Mouse (Mus musculus): ENCODE data around the gene Spdya. TPM values are rescaled to one million over a fixed set of nuclear protein-coding genes. Genes with fewer than 3 reads are reported as not detected.
"Not testable (repeated sequence)": the region's sequence is repeated elsewhere in the genome, so short reads cannot be mapped to it uniquely, and the experiment has no call there.

Gene Spdya
- polyA plus RNA-seq (2015; fragmentation: Nextera tagmentation; extraction: Ambion mirVana), result 0.42 and 0.46 TPM in 2 replicates

DNA sequence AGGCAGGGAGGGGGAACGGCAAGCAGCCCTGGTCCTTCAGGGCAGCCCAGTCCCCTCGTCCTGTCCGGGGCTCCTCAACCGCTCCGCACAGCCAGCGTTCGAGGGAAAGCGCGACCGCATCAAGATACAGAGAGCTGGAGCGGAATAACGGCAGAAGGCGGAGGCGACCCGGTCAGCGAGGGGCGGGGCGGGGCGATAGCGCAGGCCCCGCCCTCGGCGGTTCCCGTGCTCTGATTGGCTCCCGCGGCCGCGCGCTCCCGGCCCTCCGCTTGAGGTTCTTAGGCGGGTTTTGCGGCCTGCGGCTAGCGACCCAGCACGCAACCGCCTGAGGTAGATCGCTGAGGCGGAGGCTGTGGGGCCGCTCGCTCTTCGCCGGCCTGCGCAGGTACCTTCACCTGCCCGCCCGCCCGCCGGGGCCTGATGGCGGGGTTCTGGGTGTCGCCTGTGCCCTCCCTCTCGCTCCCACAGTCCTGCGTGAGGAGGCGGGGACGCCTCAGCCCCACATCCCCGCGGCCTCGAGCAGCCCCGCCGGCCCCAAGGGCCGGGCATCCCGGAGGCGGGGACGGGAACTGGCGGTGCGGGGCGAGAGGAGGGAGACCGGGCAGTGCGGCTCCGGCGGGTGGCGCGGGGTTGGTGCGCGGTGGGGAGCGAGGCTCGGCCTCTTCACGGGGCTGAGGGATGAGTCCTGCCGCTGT lies at the start of gene Spdya:
Gene Spdya (plus strand): TSS at position 305 of the 695 bp plus-strand sequence.
- Histone ChIP-seq H3K27me3 (replicated peaks; ENCODE audit: insufficient read depth, low read length) (no peaks in the 10 kb centered on the region; the same call in 1 of the 2 replicates), H3K9me3 (ENCODE audit: low read length) (no peaks in the 10 kb centered on the region), H3K4me2 (replicated peaks; ENCODE audit: low read depth, low read length) (peak within 1 kb of the TSS; percentile 100), H3K4me3 (ENCODE audit: low read depth, low read length) (peak within 1 kb of the TSS; percentile 66), H3K36me3 (ENCODE audit: insufficient read depth, low read length) (no peaks in the 10 kb centered on the region), H3K9ac (replicated peaks; ENCODE audit: low read depth) (peak within 1 kb of the TSS; percentile 36; the same call in 1 of the 2 replicates), H3K4me1 (ENCODE audit: insufficient read depth, low read depth, low read length) (no peaks in the 10 kb centered on the region; the same call in 1 of the 2 replicates), H3K27ac (ENCODE audit: low read length) (no peak within 1 kb of the TSS)
- ATAC-seq, result peak; percentile 99
- TF ChIP-seq EP300 (IDR thresholded peaks at IDR 0.05), result no peak
- no peak for TF ChIP-seq CTCF (IDR thresholded peaks at IDR 0.05)
- DNase-seq (ENCODE audit: low spot score), result peak; percentile 94
- 2% methylated on average over 42 of the region's 78 CpGs for WGBS

DNA sequence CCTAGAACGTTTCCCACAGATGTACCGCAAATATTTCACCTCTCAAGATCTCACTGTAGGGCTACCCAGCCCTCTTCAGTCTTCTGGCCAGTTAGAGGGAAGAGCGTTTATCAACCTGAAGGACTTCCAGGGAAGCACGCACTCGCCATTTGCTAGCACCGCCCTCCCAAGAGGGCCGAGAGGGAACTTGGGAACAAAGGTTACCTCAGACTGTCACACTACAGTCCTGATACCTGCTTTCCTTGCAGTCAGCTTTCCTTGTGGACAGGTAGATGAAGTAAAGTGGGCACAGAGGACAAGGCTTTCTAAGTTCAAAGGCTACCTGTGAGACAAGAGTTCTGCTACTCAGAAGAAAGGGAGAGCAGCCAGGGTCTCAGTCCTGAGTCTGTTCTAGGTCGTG lies 45.0 kb upstream of the Spdya start:
- Histone ChIP-seq H3K9me3 (ENCODE audit: low read length) (no peaks in the 10 kb centered on the region), H3K4me2 (replicated peaks; ENCODE audit: low read depth, low read length) (no peak overlapping the region), H3K27me3 (replicated peaks; ENCODE audit: insufficient read depth, low read length) (no peaks in the 10 kb centered on the region), H3K4me3 (ENCODE audit: low read depth, low read length) (no peak overlapping the region), H3K9ac (replicated peaks; ENCODE audit: low read depth) (no peak overlapping the region), H3K27ac (ENCODE audit: low read length) (no peak overlapping the region), H3K36me3 (ENCODE audit: insufficient read depth, low read length) (no peaks in the 10 kb centered on the region), H3K4me1 (ENCODE audit: insufficient read depth, low read depth, low read length) (no peaks in the 10 kb centered on the region)
- no peak for ATAC-seq
- TF ChIP-seq CTCF (IDR thresholded peaks at IDR 0.05) (no peak), EP300 (IDR thresholded peaks at IDR 0.05) (no peak)
- 77% methylated on average over 8 of the region's 8 CpGs for WGBS
- no peak for DNase-seq (ENCODE audit: low spot score)

DNA sequence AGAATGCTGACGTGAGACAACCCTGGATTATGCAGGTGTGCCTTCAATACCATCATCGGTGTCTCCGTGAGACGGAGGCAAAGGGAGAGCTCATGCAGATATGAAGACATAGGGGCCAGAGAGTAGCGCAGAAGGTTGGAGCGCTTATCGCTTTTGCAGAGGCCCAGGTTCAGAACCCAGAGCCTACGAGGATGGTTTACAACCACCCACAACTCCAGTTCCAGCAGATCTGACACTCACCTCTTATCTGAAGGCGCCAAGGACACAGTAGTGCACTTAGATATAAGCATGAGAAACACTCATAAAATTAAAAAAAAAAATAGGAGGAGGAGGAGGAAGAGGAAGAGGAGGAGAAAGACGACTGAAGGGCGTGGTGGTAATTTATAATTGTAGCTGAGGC lies 41.6 kb upstream of the Spdya start:
- WGBS, result 93% methylated on average over 11 of the region's 11 CpGs
- Histone ChIP-seq H3K27me3 (replicated peaks; ENCODE audit: insufficient read depth, low read length) (no peaks in the 10 kb centered on the region), H3K36me3 (ENCODE audit: insufficient read depth, low read length) (no peaks in the 10 kb centered on the region)

DNA sequence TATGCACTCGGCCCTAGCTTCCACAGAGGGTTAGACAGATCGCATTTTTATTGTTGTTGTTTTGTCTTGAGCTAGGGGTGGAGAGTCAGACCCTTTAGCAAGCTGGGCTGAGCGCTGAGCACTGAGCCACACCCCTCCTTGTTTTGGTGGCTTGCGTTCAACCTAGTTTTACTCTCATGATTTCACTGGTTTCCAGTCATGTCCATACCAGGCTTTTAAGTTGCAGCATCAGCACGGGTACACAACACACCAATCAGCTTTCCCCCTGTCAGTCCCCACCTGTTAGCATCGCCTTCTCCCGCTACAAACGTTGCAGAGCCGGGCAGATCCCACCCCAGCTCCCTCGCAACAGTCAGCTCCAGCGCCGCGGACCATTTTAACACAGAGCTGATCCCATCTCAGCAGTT lies 25.6 kb upstream of the Spdya start:
- DNase-seq (ENCODE audit: low spot score) (peak; percentile 6), ATAC-seq (peak; percentile 0; the same call in 1 of the 2 replicates)
- no peaks in the 10 kb centered on the region for H3K9me3 ChIP-seq (ENCODE audit: low read length)
- H3K27ac ChIP-seq (ENCODE audit: low read length), result no peak overlapping the region
- no peaks in the 10 kb centered on the region for H3K27me3 ChIP-seq (replicated peaks; ENCODE audit: insufficient read depth, low read length)
- WGBS, result 0% methylated on average over 13 of the region's 13 CpGs
- H3K4me2 ChIP-seq (replicated peaks; ENCODE audit: low read depth, low read length), result peak overlapping the region; percentile 83
- H3K9ac ChIP-seq (replicated peaks; ENCODE audit: low read depth), result peak overlapping the region; percentile 47; the same call in 1 of the 2 replicates
- no peaks in the 10 kb centered on the region for H3K4me1 ChIP-seq (ENCODE audit: insufficient read depth, low read depth, low read length)
- TF ChIP-seq EP300 (IDR thresholded peaks at IDR 0.05) (no peak), CTCF (IDR thresholded peaks at IDR 0.05) (no peak)
- no peaks in the 10 kb centered on the region for H3K36me3 ChIP-seq (ENCODE audit: insufficient read depth, low read length)
- peak overlapping the region; percentile 41 for H3K4me3 ChIP-seq (ENCODE audit: low read depth, low read length)

More for the DNA sequence above, 41.6 kb upstream of the Spdya start:
- TF ChIP-seq EP300 (IDR thresholded peaks at IDR 0.05), result no peak
- no peak for TF ChIP-seq CTCF (IDR thresholded peaks at IDR 0.05)
- Histone ChIP-seq H3K4me2 (replicated peaks; ENCODE audit: low read depth, low read length) (no peak overlapping the region), H3K9ac (replicated peaks; ENCODE audit: low read depth) (no peak overlapping the region), H3K4me3 (ENCODE audit: low read depth, low read length) (no peak overlapping the region), H3K4me1 (ENCODE audit: insufficient read depth, low read depth, low read length) (no peaks in the 10 kb centered on the region), H3K27ac (ENCODE audit: low read length) (no peak overlapping the region), H3K9me3 (ENCODE audit: low read length) (no peaks in the 10 kb centered on the region)
- ATAC-seq (no peak), DNase-seq (ENCODE audit: low spot score) (no peak)

DNA sequence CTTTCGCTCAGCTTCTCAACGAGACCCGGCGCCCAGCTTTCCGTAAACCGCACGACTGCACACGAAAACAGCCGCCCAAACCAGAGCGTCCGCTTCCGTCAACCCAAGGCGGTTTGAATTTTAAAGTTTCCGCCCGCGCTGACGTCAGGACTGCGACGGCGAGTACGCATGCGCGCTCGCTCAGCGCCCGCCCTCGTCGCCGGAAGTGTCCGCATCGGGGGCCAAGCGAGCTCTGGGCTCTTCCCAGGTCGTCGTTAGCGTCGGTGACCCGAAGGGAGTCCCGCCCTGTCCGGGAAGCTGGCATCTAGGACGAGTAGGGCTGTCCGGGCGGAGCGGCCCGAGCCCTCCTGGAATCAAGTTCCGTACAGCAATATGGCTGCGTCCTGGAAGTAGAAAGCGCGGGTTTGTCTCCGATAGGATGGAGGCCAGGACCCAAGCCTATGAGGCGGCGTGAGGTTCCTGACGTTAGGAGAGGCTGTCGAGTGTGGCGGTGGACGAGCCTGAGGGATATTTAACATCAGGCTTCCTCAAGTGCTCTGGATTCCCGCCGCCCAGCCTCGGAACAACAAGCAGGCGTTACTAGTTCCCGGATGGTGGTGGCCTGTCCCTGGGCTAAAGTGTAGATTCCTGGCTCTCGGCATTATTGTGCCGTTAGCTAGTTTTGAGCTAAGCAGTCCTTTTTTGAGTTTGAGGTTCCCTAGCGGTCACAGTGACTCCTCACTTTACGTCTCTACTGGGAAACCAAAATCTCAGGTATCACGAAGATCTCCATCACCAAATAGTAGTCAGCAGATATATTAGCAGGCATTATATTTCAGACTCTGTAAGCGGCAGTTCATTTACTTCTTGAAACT lies 24.9 kb upstream of the Spdya start, which contains the start of gene Ndc80:
Gene Ndc80 (minus strand): TSS at position 147 of the 854 bp plus-strand sequence.
- Histone ChIP-seq H3K4me2 (replicated peaks; ENCODE audit: low read depth, low read length) (peak within 1 kb of the TSS; percentile 83), H3K36me3 (ENCODE audit: insufficient read depth, low read length) (no peaks in the 10 kb centered on the region), H3K4me3 (ENCODE audit: low read depth, low read length) (peak within 1 kb of the TSS; percentile 41), H3K9ac (replicated peaks; ENCODE audit: low read depth) (peak within 1 kb of the TSS; percentile 47; the same call in 1 of the 2 replicates), H3K9me3 (ENCODE audit: low read length) (no peaks in the 10 kb centered on the region), H3K27ac (ENCODE audit: low read length) (peak within 1 kb of the TSS; percentile 94), H3K4me1 (ENCODE audit: insufficient read depth, low read depth, low read length) (no peaks in the 10 kb centered on the region), H3K27me3 (replicated peaks; ENCODE audit: insufficient read depth, low read length) (no peaks in the 10 kb centered on the region)
- ATAC-seq (peak; percentile 100), DNase-seq (ENCODE audit: low spot score) (peak; percentile 96)
- no peak for TF ChIP-seq EP300 (IDR thresholded peaks at IDR 0.05)
- TF ChIP-seq CTCF (IDR thresholded peaks at IDR 0.05), result peak; percentile 41; the same call in 1 of the 2 replicates
- WGBS, result under 1% methylated on average over 66 of the region's 66 CpGs

DNA sequence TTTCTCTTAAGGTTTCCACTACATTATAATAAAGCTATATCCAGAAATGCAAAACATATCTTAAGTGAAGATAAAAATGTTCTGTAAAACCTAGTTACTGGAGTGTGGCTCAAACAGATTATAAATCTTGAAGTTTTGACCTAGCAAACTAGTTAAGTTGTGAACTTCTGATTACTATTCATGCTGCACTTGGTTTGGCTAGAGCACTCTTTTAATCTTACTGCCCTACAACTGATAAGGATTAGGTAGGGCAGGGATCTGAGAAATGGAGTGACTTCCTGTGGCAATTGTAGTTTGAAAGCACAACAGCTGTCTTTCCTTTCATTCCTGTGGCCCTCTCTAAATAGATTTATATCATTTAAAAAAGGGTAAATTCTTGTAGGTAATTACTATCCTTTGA lies 23.8 kb upstream of the Spdya start:
- Histone ChIP-seq H3K4me3 (ENCODE audit: low read depth, low read length) (no peak overlapping the region), H3K27me3 (replicated peaks; ENCODE audit: insufficient read depth, low read length) (no peaks in the 10 kb centered on the region), H3K9ac (replicated peaks; ENCODE audit: low read depth) (no peak overlapping the region), H3K27ac (ENCODE audit: low read length) (no peak overlapping the region), H3K36me3 (ENCODE audit: insufficient read depth, low read length) (no peaks in the 10 kb centered on the region), H3K4me1 (ENCODE audit: insufficient read depth, low read depth, low read length) (no peaks in the 10 kb centered on the region), H3K9me3 (ENCODE audit: low read length) (no peaks in the 10 kb centered on the region), H3K4me2 (replicated peaks; ENCODE audit: low read depth, low read length) (no peak overlapping the region)
- TF ChIP-seq CTCF (IDR thresholded peaks at IDR 0.05), result no peak
- no peak for TF ChIP-seq EP300 (IDR thresholded peaks at IDR 0.05)
- no peak for DNase-seq (ENCODE audit: low spot score)
- no peak for ATAC-seq

DNA sequence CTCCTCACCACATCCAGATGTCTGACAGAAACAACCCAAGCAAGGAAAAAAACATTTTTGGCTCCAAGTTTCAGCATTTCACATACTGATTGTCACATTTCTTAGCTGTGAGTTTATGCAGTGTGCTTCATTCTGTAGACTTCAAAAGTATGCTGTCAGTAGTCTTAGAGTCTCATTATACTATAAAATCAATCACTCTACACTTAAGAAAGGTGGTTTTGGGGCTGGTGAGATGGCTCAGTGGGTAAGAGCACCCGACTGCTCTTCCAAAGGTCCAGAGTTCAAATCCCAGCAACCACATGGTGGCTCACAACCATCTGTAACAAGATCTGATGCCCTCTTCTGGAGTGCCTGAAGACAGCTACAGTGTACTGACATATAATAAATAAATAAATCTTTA lies 16.3 kb upstream of the Spdya start:
- not testable (repeated sequence) for H3K9ac ChIP-seq (replicated peaks; ENCODE audit: low read depth); H3K9me3 ChIP-seq (ENCODE audit: low read length); ATAC-seq; H3K4me1 ChIP-seq (ENCODE audit: insufficient read depth, low read depth, low read length); H3K4me3 ChIP-seq (ENCODE audit: low read depth, low read length); H3K27me3 ChIP-seq (replicated peaks; ENCODE audit: insufficient read depth, low read length); H3K36me3 ChIP-seq (ENCODE audit: insufficient read depth, low read length); H3K4me2 ChIP-seq (replicated peaks; ENCODE audit: low read depth, low read length); H3K27ac ChIP-seq (ENCODE audit: low read length); DNase-seq (ENCODE audit: low spot score)
- WGBS, result 54% methylated on average over 1 of the region's 1 CpGs

All from lung, postnatal 0 days (tissue).